Mouse (Mus musculus) lung, postnatal 14 days (tissue): ENCODE data around the gene Pafah1b3.
"Not testable (repeated sequence)": the region's sequence is repeated elsewhere in the genome, so short reads cannot be mapped to it uniquely, and the experiment has no call there.

ENCODE experiments used
- DNase-seq: peaks from one replicate; pipeline ENCODE4 v3.0.0; 2021

Pafah1b3 gene

DNA sequence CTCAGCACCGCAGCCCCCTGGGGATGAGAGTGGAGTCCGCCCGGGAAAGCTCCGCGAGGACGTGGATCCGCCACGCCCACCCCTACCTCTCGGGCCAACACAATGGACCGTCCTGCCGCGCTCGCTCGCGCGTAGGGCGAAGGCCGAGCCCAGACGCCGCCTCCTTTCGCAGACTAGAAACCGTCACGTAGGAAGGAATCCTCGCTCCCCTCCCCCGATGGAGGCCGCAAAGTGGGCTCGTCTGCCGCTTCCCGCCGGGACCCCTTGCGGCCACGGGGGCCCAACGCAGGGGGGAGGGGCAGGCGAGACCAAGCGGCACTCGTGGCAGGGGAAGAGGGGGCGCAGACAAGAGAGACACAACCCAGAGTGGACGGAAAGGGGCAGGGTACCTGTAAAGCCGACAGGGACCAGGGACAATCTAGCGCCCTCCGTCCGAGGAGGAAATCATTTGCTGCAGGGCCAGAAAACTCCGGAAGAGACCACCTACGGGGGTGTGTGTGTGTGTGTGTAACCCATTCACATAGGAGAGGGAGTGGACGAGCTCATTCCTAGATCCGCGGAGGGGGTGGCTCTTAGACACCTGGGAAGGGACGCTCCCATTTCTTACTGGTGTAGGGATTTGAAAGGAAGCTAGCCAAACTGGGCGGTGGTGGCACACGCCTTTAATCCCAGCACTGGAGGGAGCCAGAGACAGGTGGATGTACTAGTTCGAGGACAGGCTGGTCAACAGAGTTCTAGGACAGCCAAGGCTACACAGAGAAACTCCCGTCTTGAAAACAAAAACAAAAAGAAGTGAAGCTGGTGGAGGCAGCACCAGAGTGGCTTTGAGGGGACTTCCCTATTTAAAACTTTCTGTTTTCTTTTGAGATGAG is at the start of gene Pafah1b3:
Gene Pafah1b3 (minus strand): TSS at position 533 of the 872 bp plus-strand sequence.
- peak; percentile 67 for DNase-seq

DNA sequence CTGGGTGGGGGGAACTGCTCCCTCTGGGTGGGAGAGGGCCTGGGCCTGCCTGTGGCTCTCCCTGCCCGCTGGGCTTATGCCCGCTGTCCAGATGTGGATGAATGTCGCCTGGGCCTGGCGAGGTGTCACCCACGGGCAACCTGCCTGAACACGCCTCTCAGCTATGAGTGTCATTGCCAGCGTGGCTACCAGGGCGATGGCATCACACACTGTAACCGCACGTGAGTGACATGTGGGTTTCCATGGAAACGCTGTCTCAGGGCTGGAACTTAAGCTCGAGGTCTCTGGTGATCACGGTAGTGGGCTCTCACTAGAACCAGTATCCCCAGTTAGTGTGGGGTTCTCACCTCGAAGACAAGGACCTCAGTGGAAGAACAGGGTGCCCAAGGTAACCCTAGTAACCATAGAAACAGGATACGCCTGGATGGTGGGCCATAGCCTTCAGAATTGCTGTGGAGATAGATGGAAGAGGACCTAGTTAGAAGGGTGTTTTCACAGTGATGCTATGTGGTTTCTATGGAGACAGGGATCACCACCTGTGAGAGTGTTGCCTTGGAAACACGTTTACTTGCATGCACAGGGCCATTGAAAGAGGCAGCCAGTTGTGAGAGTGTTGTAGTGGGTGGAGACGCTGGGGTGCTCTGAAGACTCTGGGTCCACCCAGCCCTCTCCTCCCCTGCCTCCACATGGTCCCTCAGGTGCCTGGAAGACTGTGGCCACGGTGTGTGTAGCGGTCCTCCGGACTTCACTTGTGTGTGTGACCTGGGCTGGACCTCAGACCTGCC is 43.4 kb upstream of the Pafah1b3 start:
- DNase-seq = no peak

DNA sequence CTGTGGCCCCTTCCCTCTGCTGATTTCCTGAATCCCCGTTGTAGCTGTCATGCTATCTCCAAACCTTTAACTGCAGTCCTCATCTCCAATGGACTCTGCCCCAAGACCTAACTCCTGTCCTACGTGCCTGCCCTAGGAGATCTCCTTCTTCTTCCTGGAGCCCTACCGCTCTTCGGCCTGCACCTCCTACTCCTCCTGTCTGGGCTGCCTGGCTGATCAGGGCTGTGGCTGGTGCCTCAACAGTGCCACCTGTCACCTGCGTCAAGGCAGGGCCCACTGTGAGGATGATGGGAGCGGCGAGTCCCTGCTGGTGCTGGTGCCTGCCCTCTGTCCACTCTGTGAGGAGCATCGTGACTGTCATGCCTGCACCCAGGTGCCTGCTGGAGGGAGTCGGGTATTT is 41.5 kb upstream of the Pafah1b3 start:
- no peak for DNase-seq

DNA sequence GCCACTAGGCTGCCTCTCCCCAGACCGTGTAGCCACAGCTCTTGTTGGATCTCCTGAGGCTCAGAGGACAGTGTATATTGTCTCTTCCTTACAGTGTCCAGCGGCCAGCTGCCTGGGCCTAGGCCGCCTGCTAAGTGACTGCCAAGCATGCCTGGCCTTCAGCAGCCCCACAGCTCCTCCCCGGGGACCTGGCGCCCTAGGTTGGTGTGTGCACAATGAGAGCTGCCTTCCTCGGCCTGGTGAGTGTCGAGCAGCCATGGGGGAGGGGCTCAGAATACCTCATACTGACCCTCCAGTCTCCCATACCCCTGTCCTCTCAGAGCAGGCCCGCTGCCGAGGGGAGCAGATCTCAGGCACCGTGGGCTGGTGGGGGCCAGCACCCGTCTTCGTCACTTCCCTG is 36.7 kb upstream of the Pafah1b3 start:
- no peak for DNase-seq

DNA sequence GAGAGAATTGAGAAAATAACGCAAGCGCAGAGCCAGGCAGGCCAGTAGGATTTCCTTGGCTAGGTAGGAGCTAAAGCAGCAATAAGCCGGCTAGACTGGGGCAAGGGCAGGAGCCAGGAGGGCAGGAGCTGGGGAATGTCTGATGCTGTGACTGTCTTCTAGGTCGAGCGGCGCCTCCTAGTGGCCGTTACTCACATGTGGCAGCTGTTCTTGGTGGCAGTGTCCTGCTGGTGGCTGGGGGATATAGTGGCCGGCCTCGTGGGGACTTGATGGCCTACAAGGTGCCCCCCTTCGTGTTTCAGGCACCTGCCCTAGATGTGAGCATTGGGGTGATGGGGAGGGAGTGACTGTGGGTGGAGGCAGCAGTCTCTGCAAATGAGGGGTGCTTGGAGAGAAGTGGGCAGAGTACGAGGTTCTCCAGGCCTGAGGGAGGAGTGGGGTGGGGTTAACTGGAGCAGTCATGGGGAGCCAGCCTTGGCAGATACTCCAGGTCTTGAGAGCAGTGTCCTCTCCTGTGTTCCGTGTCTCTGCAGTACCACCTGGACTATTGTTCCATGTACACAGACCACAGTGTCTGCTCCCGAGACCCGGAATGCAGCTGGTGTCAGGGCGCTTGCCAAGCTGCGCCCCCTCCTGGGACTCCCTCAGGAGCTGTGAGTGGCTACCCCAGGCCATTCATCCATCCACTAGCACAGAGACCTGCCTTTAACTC is 36.0 kb upstream of the Pafah1b3 start:
- peak; percentile 82 for DNase-seq

DNA sequence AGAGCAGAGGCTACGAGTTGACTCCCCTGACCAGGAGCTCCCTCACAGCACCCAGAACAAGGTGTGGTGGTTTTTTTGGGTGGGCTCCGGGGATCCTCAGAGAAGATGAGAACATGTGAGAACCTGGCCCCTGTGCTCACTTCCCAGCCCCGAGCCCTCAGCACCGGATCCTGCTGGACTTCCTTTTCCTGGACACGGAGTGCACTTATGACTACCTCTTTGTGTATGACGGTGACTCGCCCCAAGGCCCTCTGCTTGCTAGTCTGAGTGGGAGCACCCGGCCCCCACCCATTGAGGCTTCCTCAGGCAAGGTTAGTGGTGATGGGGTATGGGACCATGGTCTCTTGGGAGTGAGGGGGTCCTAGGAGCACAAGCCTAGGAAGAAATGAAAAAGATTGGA is 28.4 kb upstream of the Pafah1b3 start:
- peak; percentile 11 for DNase-seq

DNA sequence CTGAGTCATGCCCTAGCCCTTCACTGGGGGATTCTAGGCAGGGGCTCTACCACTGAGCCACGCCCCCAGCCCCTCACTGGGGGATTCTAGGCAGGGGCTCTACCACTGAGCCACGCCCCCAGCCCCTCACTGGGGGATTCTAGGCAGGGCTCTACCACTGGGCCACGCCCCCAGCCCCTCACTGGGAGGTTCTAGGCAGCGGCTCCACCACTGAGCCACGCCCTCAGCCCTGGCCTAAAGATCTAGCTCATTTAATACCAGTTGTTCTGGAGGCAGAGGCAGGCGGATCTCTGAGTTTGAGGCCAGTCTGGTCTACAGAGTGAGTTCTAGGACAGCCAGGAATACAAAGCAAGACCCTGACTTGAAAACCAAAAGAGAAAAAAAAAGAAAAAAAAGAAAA is 27.6 kb upstream of the Pafah1b3 start:
- DNase-seq = not testable (repeated sequence)

DNA sequence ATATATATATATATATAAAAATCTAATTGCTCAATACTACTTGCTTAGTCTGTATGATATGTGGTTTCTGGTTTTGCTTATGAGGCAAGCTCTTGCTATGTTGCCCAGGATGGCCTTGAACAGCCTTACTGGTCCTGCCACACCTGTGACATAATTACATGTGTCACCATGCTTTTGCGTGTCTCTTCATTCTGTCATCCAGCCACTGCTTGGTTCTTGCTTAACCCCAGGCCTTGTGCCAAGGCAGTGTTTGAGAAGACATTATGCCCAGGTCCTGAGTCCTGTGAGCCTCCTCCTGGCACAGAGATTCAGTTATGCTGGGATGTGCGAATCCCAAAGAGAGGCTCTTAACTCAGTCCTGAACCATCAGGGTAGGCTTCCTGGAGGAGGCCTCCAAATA is 25.4 kb upstream of the Pafah1b3 start:
- DNase-seq = no peak

DNA sequence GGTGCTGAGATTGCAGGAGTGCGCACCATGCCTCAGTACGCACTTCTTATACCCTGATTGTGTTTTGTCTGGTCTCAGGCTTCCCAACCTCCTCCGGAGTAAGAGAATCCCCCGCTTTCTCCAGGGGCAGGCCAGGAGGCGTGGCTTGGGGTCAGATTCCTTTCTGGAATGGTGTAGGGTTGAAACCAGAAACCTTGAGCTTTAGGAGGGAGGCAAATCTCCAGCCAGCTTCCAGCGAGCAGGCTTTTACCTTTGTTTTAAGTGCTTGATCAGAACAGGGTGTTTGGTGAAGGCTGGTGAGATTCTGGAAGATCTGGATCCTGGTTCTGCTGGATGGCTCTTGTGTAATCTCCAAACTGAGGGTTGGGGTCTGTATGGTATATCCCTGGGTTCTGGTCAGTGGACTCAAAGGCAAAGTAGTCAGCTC is 24.3 kb upstream of the Pafah1b3 start:
- DNase-seq = peak; percentile 11

DNA sequence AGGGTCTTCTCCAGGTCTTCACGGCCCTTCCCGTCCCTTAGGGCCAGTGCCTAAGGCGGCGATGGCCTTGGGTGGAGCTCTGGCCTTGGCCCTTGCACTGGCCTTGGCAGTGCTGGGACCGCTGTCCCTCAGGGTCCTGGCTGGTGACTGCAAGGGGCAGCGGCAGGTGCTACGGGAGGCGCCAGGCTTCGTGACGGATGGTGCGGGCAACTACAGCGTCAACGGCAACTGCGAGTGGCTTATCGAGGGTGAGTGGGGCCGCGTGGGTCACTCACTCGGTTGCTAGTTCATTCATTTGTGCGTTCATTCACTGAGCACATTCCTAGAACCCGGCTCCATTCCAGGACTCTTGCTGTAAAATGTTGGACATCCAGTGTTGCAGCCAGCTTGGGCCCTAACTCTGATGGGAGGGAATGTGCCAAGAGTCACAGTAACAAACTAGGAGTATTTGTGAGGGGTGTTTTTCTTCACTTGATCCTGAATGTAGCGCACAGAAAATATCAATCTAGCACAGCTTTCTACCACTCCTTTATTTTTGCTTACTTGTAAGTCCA is 19.7 kb upstream of the Pafah1b3 start:
- peak; percentile 6 for DNase-seq

DNA sequence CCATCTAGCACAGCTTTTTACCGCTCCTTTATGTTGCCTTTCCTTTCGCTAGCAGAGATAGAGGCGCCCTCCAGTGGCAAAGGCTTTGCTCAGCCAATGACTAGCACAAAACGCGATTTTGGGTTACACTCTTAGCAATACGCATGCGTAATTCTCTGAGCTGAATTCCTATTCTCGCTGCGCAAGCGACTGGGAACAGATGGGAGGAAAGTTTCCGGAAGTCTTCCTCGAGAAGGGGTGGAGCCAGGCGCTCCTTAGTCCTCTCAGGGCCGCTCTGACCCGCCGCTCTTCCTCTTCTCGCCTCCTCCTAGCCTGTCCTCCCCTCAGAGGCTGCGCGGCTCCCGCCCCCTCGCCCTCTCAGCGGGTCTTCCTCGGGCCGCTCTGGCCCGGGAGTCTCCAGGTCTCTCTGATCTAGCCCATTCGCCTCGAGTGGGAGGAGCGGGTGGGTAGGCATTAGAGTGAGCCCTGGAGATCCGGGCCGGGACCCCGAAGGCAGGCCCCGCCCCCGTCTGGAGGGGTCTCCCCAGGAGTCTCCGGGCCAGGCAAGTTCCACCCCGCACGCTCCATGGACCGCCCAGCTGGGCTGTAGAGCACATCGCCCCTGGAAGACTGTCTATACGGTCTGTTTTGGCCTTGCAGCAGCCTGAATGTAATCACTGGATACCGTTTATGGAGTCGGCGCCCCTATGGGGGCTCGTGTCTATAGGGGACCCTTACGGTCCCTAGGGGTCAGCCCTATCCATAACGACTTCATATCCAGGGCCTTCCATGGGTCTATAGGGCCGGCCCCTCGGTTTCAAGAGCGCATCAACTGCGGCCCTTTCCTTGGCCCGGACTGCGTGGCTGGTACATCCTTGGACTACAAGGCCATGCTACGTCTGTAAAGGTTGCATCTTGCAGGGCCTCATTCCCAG is 19.0 kb upstream of the Pafah1b3 start, which contains the start of gene Megf8:
Gene Megf8 (plus strand): TSS at position 633 of the 914 bp plus-strand sequence.
- DNase-seq = peak; percentile 97

DNA sequence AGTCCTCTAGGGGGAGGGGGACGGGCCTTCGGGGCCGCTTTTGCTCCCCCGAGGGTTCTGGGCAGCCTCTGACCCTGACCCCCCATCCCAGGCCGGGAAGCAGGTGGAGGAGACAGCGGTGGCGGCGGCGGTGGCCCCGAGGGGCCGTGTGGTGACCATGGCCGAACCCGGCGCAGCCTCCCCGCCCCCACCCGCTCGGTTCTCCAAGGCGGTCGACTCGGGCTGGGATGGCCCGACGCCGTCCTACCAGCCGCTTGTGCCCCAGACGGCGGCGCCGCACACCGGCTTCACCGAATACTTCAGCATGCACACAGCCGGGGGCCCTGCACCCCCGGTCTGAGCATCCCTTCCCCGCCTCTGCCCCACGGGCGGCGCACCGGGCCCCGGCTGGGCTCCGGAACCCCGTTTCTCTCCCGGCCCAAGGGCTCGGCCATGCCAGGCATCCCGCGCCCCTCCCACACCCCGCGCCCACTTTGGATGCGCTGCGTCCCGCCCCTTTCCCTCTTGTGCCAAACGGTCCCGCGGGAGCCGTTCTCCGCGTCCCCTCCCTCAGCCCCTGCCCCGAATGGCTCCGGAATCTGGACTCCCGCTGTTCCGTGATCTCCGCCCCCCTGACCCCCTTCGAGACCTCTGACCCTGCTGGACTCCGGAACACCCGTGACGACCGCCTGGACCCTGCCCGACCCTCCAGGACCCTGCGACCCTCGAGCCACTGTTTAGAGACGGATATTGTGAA is 17.7 kb upstream of the Pafah1b3 start:
- peak; percentile 19 for DNase-seq

DNA sequence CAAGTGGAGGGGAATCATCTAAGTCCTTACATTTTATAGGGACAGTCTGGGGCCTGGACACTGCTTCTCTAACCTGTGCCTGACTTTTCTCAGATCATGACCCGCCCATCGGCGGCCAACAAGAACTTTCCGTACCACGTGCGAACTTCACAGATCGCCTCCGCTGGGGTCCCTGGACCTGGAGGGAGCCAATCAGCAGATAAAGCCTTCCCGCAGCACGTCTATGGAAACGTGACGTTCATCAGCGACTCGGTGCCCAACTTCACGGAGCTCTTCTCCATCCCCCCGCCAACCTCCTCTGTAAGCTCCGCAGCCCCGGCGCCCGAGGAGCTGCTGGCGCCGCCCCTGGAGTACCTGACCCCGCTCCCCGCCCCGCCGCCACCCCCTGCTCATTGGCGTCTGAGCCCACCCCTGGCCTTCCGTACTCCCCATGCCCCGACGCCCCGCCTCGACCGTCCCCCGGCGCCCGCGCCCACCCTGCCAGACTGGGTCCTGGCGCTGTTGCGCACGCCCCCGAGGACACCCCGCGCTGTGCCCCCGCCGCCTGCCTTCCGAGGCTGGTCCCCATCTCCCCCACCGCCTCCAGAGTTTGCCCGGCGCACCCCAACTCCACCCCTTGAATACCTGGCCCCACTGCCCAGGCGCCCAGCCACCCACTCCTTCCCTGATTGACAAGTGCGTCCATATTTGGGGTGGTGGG is 17.0 kb upstream of the Pafah1b3 start:
- DNase-seq = no peak

DNA sequence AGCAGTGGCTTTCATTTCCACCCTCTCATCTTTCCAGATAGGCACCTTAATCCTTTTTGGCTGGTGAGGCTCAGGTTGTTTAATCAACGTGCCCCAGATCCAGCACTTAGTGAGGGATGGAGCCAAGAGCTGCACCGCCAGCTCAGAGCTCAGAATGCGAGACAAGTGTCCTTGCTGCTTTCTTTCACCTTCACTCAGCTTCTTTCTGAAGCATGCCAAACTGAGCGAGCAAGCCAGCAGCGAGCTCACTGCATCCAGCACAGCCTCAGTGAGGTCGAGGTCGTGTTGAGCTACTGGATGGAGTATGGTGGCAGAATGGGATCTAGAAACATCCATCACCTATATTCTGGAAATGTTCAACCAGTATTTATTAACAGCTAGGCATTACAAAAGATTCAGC is 15.5 kb upstream of the Pafah1b3 start:
- DNase-seq = no peak

DNA sequence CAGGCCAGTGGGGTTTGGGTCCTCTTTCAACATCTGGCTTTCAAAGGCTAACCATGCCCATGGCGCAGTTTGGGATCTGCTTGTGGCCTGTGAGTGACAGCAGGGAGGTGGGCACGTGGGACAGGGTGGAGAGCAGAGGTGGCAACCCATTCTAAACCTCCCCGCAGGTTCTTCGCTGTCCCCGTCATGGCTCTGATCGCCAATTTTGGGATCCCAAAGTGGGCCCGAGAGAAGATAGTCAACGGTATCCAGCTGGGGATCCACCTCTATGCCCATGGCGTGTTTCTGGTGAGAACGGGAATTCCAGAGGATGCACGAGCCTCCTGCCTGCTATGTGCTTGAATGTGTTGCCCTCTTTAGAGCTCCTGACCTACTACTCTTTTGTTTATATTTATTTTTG is 13.4 kb upstream of the Pafah1b3 start:
- no peak for DNase-seq

DNA sequence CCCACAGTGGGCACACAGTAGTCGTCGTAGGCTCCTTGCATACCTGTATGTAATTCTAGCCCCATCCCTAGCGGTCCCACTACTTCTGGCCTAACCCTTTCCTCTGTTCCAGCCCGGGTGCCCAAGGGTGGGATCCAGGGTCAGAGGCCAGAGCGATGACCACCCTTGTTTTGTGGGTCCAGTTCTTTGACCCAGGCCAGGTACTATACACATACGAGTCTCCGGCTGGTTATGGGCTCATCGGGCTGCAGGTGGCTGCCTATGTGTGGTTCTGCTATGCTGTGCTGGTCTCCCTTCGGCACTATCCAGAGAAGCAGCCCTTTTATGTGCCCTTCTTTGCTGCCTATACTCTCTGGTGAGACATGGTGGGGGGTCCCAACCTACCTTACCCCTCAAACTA is 11.6 kb upstream of the Pafah1b3 start:
- no peak for DNase-seq

DNA sequence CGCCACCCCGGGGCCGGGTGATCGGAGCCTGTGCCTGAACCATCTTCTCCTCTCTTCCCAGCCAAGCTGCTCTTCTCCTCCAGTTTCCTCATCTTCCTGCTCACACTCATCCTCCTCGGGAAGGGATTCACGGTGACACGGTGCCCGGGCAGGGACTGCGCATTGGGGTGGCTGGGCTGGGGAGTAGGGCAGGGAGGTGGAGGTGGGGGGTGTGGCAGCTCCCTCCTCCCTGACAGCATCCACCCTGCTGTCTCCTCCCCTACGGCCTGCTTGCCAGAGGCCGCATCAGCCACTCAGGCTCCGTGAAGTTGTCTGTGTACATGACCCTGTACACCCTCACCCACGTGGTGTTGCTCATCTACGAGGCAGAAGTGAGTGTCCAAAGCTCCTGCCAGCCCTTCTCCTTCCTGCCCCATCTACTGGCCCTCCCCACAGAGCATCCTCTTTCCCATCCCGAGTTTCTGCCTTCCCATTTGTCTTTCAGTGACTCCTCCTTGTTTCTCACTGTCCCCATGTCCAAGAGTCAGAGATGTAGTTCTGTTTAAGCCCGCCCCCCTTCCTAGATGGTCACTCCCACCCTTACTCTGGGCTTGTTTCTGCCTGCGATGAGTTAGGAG is 11.0 kb upstream of the Pafah1b3 start:
- DNase-seq = no peak

DNA sequence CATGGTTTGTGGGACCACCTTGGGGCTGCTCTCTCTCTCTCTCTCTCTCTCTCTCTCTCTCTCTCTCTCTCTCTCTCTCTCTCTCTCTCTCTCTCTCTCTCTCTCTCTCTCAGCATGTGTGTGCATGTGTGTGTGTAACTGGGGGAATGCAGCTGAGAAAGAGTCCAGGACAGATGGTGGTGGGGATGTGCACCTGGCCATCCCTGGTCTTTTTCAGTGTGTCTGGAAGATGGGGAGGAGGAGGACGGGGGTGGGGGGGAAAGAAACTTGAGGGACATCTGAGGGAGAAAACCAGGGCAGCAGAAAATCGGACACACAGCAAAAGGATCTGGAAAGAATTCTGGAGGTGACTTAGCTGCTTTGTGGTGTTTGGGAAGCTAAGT is 8.8 kb upstream of the Pafah1b3 start:
- no peak for DNase-seq

DNA sequence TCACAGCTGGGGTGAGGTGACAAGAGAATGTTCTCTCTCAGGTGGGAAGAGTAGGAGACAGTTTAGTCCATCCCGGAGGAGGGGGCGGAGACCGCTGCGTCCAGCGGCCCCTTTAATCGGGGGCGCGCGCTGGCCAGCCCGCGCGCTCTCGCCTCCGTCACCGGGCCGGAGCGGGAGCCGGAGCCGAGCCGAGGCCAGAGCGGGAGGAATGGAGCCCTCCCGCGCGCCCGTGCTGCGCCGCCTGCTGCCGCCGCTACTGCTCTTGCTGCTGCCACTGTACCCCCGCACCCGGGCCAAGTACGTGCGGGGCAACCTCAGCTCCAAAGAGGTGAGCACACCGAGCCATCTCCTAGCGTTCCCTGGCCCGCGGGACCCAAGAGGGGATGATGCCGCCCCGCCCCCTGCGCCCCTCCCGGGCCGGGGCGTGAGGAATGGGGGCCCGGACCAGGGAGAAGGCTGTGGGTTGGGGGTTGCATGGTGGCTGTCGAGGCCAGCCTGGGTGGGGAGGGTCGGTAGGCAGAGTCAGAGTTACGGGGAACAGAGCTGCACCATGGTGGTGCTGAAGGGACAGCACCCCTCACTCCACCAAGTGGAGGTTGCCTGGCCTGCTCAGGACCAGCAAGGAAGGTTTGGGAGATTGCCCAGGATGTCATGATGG is 8.3 kb upstream of the Pafah1b3 start, which contains the start of gene Tmem145:
Gene Tmem145 (plus strand): TSS at position 151 of the 658 bp plus-strand sequence.
- peak; percentile 49 for DNase-seq
